Mouse (Mus musculus): ENCODE data around the gene Cacng8.
A peak's percentile ranks its signal among the peaks of the same experiment; 100 is the strongest.

The Cacng8 gene

DNA sequence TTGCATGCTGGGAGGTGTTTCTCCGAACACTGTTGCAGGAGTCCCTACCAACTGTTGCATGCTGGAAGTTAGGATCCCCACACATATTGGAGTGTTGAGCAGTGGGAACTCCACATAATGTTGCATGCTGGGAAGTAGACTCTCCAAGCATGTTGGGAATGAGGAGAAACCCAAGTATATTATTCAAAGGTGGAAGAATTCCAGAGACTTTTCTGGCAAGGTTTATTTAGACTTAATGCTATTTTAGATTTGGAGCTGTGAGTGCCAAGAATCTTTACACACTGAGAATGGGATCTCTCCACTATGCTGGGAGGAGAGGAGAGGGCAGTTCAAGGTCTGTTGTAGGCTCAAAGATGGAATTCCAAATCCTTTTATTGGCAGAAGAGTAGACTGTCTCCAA is 41.6 kb downstream of the Cacng8 start:
- no peak for DNase-seq (ENCODE audit: low spot score)

DNA sequence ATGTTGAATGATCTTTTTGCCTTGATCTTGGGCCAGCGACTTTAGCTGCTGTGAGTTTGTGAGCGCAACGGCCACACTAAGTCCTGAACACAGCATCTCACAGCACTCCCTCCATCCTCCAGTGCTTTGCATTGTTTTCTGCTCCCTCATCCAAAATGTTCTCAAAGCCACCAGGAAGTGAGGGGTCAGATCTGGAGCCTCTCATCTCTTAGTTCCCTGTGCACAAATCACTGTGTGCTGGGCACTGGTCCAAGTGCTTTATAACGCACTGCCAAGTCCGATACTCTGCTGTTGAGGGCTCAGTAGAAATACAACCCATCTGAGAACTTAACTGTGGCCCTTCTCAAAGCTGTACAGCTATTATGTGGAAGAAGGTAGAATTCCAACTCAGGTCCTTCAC is 47.5 kb downstream of the Cacng8 start:
- DNase-seq (ENCODE audit: low spot score), result no peak

DNA sequence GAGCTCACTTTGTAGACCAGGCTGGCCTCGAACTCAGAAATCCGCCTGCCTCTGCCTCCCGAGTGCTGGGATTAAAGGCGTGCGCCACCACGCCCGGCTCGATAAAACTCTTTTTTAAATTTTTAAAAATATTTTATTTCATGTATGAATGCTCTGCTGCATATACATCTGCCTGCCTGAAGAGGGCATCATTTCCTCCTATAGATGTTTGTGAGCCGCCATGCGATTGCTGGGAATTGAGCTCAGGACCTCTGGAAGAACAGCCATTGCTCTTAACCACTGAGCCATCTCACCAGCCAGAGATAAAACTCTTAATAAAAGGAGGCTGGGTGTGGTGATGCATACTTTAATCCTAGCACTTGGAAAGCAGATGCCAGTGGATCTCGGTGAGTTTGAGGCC is 49.5 kb downstream of the Cacng8 start:
- no peak for DNase-seq (ENCODE audit: low spot score)

DNA sequence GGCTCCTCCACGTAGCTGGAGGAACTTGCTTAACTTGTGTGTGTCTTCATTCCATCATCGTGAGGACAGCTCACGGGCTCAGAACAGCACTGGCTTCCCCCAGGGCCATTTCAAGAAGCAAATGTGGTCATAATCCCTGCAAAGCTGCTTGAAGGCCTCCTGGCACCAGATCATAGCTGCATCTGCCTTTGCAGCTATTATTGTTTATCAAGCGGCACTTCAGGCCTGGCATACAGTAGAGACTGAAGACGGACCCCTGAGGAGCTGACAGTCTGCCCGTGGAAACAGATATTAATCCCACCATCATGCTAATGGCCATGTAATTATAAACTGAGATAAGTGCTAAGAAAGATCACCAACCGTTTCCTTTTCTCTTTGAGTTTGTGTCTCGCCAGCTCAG is 50.0 kb downstream of the Cacng8 start:
- DNase-seq (ENCODE audit: low spot score), result no peak

DNA sequence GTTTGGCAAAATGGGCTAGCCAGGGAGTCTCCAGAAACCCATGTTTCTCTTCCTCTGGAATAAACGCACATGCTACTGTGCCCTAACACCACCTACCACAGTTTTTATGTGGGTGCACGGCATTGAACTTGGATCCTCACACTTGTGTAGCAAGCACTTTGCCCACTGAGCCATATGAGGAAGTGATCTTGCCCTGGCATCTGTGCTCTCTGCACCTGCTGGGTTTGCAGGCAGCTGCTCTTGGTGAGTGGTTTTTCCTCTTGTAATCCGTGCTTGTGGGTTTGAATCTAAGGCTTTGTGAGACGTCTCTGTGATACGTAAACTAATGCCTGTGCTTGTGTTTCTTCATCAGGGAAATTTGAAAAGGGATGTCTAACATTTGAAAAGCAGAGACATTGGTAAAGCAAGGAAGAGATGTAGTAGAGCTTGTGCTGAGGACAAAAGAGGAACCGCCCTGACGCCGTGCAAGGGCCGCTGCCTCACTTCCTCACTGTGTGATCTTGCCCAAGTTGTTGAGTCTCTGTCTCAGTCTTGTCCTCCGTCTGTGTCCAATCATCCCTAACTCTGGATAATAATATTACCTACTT is 52.1 kb downstream of the Cacng8 start:
- no peak for DNase-seq (ENCODE audit: low spot score)

DNA sequence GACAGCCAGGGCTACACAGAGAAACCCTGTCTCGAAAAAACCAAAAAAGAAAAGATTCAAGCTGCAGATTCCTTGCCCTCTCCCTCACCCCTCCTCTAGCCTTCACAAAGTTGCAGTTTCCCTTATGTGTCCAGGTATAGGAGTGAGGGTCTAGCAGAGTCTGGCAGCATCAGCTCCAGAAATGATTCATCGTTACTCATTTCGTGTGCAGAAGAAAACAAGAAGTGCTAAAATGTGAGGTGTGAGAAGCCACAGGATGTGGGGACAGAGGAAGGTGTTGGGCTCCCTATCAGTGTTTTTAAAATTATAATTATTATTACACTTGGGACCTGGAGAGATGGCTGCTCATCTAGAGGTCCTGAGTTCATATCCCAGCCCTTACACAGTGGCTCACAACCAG is 54.2 kb downstream of the Cacng8 start:
- no peak for DNase-seq (ENCODE audit: low spot score)

DNA sequence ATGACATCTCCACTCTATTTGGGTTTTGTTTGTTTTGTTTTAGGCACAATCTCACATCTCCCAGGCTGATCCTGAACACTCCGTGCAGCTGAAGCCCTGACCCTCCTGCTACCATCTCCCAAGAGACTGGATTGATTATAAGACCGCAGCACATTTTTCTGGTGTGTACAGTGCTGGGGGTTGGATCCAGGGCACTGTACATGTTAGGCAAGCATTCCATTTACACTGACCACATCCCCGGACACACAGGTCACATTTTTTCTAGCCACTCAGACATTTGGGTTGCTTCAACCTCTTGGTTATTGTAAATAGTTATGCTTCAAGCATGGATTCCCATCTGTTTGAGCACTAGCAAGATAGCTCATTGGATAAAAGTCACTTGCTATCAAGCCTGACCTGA is 56.1 kb downstream of the Cacng8 start:
- DNase-seq (ENCODE audit: low spot score), result no peak

DNA sequence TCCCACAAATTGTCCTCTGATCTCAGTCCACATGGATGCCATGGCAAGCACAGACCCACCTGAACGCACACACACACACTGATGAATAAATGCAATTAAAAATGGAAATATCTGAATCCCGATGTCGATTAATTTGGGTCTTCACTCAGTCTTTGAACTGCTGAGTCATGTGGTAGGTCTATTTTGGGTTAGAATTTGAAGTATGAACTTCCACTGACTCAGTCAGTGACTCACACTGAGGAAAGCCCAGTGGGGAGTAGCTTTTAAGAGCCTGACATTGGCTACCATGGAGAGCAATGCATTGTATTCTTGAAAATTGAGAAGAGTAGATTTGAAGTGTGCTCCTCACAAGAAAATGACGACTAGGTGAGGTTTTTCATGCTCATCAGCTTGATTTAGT is 56.5 kb downstream of the Cacng8 start:
- no peak for DNase-seq (ENCODE audit: low spot score)

DNA sequence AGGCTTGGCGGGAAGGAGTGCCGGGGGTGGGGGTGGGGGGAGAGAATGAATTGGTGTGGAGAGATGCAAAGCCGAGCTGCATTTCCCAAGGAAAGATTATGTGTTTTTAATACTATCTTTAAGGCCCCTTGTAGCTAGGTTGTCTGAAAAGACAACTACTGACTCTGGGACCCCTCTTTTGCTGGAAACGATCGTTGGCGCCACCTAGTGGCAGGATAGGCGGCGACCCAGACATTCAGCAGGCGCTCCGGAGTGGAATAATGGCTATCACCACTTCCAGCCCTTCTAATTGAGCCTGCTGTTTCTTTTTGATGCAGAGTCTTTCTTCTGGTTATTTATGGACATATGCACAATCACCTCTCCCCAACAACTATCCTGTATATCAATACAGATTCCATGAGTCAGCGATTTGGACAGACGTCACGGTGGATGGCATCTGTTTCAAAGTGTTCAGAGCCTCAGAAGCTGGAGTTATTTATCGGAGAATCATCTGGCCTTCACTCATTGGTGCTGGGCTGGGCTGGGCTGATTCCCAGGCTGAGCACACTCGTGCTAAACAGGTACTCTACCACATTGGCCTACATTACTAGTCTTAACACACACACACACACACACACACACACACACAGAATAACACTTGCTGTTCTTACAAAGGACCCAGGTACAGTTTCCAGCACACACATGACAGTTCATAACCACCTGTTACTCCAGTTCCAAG is 58.4 kb downstream of the Cacng8 start:
- peak; percentile 73 for DNase-seq (ENCODE audit: low spot score)

DNA sequence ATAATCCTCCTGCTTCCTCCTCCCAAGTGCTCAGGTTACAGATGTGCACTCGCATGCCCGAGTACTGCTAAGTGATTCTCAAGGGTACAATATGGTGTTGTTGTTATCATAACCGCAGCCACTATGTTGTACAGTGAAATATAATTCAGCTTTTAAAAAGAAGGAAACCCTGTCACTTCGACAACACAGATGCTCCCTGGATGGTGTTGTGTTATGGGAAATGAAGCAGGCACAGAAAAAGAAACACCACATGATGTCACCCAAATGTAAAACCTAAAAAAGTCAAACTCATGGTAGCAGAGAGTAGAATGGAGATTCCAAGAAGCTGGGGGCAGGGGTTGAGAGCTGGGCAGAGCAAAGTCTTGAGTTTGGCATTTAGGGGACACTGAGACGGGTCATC is 60.2 kb downstream of the Cacng8 start:
- no peak for DNase-seq (ENCODE audit: low spot score)

DNA sequence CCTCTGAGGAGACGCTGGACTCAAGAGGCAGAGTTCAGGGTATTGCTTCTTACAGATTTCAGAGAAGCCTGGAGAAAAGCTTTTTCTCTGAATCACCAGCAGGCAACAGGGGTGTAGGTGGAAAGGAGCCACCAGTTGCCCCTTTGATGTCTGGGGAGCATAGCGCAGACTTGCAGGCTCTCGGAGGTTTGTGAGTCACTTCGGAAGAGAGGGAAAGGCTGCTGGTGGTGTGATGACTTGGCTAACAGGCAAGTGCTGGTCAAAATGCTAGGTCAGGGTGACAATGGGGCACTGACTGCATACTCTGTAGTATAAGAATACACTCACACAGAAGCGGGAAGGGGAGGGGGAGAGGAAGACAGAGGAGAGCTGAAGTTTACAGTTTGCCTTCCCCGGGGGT is 60.7 kb downstream of the Cacng8 start:
- DNase-seq (ENCODE audit: low spot score), result no peak

DNA sequence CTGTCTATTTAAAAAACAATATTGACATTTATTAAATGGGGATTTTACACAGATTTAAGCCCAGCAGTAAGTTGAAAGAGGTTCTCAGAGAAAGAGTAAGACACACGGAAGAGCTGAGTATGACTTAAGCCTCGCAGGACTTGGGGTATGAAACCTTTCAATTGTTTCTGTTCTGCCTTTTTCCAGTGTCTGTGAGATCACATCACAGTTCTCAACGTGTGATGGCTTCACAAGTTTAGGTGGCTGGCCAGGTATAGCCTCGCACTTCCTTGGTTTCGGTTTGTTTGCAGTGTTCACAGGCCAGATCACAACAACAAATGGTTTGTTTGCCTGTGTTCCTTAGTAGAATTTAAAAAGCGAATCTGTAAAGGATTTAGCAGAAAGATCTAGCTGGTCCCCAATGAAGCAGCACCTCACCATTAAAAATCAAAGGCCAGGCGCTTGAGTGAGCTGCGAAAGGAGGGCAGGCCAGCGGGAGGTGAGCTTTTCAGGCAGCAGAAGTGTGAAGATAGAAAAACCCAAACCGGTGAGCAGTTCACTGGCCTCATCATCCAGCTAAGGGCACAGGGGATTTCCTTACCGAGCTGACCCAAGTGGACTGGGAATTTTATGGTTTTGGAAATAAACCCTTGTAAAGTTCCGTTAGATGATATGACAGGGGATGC is 62.5 kb downstream of the Cacng8 start:
- no peak for DNase-seq (ENCODE audit: low spot score)

DNA sequence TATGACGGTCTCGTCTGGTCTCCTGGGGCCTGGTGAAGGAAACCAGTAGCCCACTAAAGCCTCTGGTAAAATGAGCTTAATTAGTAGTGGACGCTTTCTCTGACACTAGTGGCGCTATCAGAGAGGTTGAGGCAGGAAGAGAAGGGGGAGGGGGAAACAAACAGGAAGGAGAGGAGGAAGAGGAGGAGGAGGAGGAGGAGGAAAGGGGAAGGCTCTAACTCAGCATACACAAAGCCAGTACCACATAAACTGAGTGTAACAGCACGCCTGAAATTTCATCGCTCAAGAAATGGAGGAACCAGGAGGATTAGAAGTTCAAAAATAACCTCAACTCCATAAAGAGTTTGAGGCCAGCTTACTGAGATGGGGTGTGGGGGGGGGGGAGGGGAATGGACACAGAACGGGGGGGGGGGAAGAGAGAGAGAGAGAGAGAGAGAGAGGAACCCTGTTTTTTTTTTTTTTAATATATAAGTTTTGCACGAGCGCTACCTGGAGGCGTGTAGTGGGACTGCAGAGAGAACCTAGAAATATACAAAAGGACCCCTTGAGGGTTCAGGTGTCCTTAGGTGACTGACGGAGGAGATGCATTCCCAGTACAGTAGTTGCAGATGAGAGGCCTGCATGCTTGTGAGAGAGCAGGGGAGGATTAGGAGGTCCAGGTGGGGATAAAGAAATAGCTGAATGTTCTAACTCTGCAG is 63.2 kb downstream of the Cacng8 start:
- DNase-seq (ENCODE audit: low spot score), result no peak

DNA sequence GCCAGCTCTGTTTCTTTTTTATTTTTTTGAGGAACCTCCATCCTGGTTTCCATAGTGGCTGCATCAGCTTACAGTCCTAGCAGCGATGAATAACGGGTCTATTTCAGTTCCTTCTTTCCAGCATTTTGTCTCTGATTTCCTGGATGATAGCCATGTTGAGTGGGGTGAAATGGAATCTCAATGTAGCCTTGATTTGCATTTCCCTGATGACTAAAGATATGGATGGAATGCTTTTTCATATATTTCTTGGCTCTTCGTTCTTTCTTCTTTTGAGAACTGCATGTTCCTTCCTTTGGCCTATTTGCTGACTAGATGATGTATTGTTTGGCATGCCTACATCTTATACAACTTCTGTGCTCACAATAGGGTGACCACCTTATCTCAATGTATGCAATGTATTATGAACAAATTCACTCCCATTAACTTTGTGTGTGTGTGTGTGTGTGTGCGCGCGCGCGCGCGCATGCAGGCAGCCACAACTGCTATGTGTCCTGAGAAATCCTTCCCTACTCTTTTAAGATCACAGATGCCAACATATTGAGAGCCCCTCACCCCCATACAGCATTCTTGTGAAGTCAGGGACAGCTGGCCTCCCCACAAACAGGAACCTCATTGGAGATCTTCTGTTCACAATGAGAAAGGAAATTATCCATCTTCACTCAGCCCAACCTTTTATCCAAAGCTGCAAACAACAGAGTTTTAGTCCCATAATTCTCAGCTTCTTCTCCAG is 66.8 kb downstream of the Cacng8 start:
- DNase-seq (ENCODE audit: low spot score), result no peak

DNA sequence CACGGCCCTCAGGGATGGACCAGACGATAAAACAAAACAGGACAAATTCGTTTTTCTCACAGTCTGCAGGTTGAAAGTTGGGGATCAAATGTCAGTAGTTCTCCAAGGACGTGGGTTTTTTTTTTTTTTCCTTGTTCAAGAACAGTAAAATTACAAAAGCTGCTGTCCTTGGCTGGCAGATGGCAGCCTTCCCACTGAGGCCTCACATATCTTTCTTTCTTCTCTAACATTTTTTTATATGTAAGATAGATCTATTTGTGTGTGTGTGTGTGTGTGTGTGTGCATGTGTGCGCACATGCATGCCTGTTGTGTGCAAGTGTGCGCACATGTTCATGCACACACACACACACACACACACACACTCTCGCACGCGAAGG is 67.3 kb downstream of the Cacng8 start:
- DNase-seq (ENCODE audit: low spot score), result no peak

DNA sequence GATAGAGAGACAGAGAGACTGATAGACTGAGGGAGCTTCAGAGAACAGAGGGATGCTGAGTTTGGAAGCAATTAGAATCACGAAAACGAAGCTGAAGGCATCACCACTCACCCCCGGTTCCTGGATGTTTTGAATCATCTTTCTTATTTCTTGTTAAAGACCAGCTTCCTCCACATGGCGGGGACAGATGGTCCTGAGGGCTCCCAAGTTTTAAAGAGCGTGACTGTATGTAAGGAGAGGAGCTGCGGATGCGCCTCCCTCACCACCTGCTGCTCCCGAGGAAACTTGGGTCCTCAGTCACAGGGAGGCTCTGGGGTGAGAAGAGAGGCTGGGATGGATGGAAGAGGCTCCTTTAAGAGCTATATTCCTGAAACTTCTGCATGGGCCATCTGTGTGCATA is 69.8 kb downstream of the Cacng8 start:
- DNase-seq (ENCODE audit: low spot score), result no peak

DNA sequence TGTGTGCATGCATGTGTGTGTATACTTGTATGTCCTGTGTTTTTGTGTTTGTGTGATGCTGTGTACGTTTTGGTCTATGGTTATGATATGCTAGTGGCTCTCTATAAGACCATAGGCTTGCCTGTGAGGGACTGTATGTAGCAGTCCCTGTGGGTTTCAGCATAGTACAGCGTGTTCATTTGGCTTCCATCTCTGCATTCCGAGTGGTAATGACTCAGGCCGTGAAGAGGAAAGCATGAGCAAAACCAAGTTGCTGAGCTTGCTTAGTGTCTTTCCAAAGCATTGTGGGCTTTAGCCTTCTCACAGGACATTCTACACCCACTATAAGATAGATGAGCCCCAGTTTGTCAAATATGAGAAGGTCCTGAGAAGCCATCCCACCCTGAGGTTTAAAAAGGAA is 72.8 kb downstream of the Cacng8 start:
- DNase-seq (ENCODE audit: low spot score), result no peak
